Mouse (Mus musculus) kidney, adult 9 months (tissue): ENCODE measurements around the gene Usp42.

ENCODE experiments used
- DNase-seq: peaks from one replicate; pipeline ENCODE4 v3.0.0; 2022

The Usp42 gene

GRCm38 (mm10) chr5:143732180-143732891 lies at the start of gene Usp42:
TSS of gene Usp42 (minus strand) at chr5:143732280.
- peak; percentile 97 for DNase-seq

- DNase-seq, result no peak
Observed at GRCm38 (mm10) chr5:143760508-143760907, 28.4 kb upstream of the Usp42 start.

- no peak for DNase-seq
Observed at GRCm38 (mm10) chr5:143759554-143759953, 27.5 kb upstream of the Usp42 start.

DNA sequence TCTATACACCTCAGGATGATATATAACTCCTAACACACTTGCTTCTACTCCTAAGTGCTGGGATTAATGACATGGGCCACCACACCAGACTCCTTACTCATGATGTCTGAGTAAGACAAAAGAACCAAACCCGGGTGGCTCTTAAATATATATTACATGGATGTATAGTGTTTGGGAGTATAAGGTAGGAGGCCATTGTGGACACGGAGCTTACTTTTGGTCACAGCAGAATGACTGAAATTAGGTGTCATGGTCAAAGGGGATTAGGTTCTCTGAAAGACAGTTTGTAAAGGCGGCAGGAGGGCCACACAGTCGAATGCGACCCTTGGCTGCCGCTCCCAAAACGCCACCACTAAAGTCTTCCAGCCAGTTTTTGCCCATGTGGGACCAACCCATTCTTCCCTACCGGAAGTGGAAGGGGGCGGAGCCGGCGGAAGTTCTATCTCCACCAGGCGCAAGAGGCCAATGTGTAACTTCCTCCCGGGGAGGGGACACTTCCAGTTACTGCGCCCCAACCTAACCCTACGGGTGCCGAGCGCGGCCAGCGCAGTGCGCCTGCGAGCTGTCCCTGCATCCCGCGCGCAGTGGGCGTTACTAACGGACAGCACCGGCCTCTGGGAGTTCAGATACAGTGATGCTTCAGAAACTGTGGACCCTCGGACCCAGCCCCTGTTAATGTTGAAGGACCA lies 25.8 kb upstream of the Usp42 start:
- peak; percentile 95 for DNase-seq

GRCm38 (mm10) chr5:143755529-143756141 lies 23.6 kb upstream of the Usp42 start:
- no peak for DNase-seq

DNA sequence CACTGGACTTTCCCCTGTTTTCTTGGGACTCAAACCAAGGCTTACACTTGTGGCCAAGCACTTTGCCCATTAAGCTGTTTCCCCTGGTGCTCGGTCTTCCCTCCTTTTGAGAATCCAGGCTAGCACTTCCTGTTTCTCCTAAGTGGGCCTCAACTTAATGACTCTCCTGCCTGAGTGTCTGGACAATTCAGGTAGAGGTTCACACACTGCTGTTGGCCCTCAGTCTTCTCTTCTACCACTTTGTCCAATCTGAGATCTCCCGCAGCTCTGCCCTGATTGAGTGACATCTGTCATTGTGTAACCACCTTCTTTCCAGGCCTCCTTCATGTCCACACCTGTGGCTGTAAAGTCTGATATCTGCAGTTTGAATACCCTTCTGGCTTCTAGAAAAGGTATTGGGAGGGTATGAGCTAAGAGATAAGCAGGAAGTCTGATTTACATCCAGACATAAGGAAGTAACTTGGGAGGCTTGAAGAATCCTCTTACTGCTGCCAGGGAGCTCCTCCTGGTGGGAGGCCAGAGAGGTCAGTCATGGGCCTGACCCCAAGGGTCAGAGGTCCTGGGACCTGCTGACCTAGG lies 17.6 kb upstream of the Usp42 start:
- DNase-seq, result no peak

DNA sequence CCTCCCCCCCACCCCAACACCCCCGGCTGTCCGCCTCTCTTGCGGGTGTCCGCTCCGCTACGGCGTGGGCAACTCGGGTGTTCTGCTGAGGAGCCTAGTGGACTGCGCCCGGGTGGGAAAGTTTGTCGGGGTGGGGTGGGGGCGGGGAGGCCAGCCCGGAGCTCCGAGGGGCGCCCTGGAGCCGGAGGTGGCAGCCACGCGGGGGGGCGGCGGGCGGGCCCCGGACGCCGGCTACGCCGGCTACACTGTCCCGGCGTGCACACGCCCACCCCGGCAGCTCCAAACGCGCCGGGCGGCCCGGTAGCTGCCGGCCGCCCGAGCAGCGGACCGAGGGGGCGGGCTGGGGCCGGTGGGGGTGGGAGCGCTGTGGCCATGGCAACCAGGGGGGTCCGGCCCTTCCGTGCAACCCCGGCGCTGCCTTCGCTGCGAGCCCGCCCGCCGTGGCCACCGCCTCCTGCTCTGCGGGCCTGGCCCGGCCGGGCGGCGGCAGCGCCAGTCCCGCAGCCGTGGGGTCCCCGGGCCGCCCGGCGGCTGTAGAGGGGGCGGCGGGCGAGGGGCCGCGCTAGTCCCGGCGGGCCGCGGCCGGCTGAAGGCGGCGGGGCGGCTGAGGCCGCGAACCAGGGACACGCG lies 482 bp downstream of the Usp42 start:
- no peak for DNase-seq

- peak; percentile 23 for DNase-seq
Observed at GRCm38 (mm10) chr5:143730915-143731314, 1.2 kb downstream of the Usp42 start.

DNA sequence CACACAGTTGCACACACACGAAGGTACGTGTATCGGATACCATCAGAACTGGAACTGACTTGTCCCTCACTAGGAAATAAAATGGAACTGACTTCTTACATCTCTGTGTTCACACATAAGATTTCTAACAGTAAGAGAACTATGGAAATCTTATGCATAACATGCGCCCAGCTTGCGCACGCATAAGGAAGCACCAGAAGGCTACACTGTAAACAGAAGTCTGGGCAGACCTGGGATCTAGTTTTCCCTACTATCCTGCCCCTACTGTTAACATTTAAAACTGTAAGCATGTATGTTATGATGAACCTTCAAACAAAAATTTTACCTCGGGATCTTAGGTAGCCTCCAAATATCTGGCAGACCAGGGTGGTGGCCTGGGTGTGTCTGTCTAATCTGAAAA lies 10.1 kb downstream of the Usp42 start:
- no peak for DNase-seq

GRCm38 (mm10) chr5:143712011-143712800 lies 19.9 kb downstream of the Usp42 start:
- DNase-seq, result peak; percentile 20

DNA sequence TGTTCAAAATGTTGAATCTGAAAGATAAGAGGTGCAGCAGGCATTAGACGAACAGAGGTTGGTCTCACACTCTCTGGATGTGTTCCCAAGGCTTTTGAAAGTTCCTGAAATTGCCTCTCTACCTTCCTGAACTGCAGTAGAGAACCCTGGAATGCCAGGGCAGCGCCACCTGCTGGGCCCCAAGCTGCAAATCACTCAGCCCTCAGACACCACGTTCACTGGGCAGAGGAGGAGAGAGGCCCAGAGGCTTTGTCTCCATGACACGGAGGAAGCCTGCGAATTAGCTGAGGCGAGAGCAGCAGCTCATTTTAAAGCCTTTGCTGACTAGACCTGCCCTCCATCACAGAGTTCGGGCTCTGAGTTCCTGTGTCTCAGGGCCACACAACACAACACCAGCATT lies 20.8 kb downstream of the Usp42 start:
- DNase-seq, result peak; percentile 69

DNA sequence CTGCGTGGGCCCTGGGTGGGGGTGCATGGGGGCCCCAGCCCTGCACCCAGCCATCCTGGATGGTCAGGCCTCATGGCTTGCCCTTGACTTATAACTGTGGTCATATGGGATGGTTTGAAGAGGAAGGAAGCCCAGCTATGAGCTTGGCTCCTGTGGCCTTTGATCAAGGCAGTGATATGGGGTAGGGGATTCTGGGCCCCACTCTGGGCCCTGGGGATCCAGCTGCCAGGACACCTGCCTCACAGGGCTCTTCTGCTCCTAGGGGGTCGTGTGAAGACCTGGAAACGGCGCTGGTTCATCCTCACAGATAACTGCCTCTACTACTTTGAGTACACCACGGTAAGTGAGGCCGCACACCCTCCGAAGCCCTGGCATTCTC lies 25.3 kb downstream of the Usp42 start:
- no peak for DNase-seq

DNA sequence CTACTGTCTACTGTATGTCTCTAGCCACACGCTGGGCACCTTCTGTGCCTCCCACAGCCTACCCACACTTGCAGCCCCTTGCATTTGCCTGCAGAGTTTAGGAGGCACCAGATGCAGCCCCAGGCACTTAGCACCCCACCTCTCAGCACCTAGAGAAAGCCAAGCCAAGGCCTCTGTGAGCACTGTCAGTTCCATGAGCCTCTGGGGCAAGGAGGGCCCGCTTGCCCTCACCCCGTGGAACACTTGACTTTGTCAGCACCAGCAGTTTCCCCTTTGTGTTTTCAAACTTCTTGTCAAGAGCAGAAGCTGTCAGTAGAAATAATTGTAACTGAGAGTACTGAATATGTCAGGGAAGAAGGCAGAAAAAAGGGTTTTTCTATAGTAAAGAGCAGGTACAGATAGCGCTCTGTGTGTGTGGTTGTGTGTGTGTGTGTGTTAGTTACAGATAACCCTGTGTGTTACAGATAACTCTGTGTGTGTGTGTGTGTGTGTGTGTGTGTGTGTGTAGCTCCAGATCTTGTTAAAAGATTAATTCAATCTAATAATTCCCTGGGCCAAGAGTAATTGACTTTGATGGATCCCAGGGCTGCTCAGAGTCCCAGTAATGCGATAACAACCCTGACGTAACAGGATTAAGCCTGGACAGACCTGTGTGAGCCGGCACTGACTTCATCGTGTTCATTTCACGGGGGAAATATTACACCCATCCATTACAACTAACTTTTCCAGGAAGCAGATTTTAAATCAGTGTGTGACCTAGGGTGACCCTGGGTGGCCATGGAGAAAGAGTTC lies 25.9 kb downstream of the Usp42 start:
- DNase-seq, result peak; percentile 40

GRCm38 (mm10) chr5:143705659-143705982 lies 26.5 kb downstream of the Usp42 start:
- DNase-seq, result no peak

GRCm38 (mm10) chr5:143704875-143705658 lies 27.0 kb downstream of the Usp42 start:
- DNase-seq, result no peak

GRCm38 (mm10) chr5:143701074-143701473 lies 31.0 kb downstream of the Usp42 start:
- no peak for DNase-seq

DNA sequence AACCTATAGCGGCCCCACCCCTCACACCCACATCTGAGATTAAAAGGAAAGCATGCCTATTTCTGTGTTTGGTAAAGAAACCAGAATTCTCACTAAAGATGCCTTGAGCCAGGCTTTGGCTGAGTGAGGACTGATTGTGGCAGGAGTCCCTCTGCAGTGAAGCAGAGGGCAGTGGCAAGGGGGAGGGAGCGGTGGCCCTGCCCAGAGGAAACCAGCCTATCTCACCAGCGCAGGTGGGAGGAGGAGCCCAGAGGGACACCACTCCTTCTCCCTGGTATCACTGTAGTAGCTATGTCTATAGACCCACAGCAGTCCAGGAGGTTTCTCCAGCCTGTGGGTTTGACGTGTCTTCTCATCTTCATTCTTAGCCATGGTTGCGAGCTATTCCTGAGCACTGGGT lies 31.8 kb downstream of the Usp42 start:
- no peak for DNase-seq

DNA sequence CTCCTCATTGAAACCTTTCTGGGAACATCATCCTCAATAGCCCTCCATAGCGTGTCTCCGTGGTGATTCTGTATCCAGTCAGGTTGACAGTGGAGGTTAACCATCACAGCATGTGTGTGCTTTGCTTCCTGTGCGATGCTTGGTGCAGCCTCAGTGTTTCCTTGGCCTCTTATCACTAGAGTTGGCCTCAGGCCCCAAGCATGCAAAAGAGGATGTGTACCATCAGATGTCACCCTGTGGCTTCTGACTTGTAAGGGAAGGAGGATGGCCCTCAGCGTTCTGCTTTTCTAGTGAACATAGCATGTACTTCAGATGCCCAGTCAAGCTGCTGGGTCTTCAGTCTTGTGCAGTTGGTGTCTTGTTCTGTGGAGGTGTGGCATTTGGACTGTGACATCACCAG lies 33.6 kb downstream of the Usp42 start:
- no peak for DNase-seq

GRCm38 (mm10) chr5:143696323-143696722 lies 35.8 kb downstream of the Usp42 start:
- peak; percentile 27 for DNase-seq

- DNase-seq, result no peak
Observed at GRCm38 (mm10) chr5:143690926-143691325, 41.2 kb downstream of the Usp42 start.

DNA sequence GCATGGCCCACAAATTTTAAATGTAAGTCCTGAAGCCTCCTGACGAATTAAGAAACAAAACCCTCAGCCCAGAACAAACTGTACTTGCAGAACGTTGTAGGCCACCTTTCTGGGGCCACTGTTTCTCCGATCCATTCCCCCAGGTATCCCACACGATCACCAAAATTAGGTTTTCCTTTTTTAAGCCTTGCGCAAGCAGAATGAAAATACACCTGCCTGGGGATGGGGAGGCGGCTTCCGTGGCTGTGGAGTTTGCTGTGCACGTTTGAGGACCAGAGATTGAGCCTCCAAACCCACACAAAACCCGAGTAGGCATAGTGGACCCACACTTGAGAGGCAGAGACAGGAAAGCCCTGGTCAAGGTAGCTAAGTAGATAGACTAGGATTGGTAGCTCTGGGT lies 41.7 kb downstream of the Usp42 start:
- no peak for DNase-seq
